Mouse (Mus musculus): ENCODE measurements around the gene Pkp3.

Pkp3 gene

DNA sequence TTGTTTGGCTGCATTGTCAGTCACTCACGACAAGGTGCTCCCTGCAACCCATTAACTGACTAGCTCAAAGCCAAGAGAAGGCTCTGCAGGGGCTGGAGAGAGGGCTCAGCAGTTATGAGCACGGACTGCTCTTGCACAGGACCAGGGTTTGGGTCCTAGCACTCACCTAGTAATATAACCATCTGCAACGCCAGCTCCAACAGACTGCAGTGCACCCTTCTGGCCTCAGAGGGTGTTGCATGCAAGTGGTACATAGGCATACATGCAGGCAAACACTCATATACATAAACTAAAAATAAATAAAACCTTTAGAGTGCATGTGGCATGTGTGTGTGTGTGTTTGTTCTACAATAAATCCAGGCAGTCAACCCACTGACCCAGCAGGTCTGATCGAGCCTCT lies 22.2 kb upstream of the Pkp3 start:
- in situ Hi-C loops (cut with MseI, MboI), result no loop called here

DNA sequence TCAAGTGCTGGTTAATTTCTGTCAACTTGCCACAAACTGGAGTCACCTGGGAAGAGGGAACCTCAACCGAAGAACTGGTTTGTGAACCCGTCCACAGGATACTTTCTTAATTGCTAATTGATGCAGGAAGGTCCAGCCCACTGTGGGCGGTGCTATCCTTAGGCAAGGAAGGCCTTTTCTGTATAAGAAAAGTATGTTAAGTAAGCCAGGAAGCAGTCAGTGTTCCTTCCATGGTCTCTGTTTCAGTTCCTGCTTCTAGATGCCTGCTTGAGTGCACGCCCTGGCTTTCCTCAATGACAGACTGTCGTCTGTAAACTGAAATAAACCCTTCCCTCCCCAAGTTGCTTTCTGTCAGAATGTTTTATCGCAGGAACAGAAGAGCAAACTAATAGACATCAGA lies 21.0 kb upstream of the Pkp3 start:
- in situ Hi-C loops (cut with MseI, MboI), result no loop called here

DNA sequence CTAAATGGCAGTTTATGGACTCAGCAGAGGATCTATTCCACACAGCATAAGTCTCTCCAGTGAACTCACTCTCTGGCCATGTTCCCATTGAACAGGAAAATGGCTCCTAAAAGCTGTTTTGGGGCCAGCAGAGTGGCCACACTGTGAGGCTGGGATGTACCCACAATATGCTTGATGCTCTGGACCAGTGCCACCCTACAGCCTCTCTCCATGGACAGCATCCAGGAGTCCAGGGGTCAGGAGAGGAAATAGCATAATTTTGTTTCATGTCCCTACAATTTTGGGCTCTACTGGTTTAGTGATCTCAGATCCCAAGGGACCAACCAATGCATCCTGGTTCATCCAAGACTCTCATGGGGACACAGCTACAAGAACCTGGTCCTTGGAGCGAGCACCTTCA lies 20.5 kb upstream of the Pkp3 start:
- in situ Hi-C loops (cut with MseI, MboI), result no loop called here

DNA sequence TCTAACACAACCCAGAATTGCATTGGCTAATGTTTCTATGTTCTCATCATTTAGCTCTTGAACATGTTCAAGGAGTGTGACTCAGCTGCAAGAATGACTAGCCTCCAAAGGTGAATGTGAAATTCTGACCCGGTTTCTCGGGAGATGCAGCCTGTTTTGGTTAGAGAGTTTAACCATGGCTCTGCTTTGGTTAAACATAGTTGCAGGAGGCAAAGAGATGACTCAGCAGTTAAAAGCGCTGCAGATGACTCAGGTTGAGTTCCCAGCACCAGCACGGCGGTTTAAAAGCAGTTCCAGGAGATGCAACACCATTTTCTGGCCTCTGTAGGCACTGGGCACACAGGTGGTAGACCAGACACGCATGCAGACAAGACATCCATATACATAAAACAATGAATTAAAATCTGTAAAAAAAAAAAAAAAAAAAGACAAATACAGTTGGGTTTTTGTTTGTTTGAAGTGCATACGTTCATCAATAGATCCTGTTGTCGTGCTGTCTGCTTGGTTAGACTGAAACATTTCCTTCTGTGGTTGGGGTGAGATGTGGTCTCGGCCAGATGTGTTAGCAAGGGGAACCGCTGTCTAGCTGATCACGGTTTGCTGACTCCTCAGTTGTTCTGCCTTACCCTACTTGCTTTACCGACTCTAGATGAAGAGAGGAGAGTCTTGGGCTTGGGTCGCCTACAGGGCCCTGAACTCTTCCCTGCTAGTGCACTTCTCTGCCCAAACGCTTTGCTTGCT lies 19.2 kb upstream of the Pkp3 start:
- in situ Hi-C loops (cut with MseI, MboI), result no loop called here

DNA sequence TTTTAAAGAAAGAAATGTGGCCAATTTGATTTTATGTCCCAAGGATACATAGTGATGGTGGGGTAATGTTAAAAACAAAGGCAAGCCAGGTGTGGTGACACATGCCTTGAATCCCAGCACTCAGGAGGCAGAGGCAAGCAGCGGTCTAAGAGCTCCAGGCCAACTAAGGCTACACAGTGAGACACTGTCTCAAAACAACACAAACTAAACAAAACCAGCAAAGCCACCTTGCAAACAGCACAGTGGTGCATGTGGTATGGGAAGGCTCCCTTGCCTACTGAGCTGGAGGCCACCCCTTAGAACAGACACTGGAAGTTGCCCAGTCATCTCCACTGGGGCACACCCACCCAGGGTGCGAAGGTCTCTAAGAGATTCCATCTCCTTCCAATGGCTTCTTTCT lies 18.1 kb upstream of the Pkp3 start:
- in situ Hi-C loops (cut with MseI, MboI), result no loop called here

DNA sequence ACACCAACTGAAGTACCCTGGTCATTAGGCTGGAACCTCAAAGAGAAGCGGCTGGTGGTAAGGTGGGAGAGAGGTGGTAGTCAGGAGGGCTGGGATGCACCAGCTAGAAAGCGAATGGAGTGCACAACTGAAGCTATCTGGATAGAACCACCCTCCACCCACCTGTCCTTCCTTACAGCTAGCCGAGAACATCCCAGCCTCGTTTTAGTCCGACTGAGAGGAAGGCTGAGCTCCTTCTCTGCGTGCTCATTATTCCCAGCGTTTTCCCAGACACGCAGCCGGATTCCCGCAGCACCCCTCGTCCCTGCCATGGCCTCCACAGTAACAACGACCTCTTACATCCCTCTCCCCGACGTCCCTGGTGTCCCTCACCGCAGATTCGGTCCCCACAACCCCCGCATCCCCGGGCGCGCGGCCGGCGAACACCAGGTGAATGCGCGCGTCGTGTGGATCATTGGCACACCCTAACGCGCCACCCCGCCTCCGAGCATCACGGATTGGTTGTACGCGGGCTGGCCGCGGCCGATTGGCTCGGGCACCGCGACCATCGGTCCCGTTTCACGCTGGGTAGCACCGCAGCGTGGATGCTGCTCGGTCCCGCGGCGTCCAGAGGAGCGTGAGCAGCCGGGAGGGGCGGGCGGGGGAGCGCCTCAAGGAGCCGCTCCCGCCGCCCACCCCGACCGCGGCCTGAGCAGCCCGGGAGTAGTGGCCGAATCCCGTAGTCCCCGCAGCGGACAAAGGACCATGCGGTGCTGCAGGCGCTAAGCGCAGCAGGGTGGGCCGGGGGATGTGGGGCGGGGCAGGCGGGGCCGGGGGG lies 17.4 kb upstream of the Pkp3 start, which contains the start of gene B4galnt4:
Gene B4galnt4, plus strand, starts transcription at position 679 of the 817 bp plus-strand sequence.
- in situ Hi-C loops (cut with MseI, MboI), result no loop called here

DNA sequence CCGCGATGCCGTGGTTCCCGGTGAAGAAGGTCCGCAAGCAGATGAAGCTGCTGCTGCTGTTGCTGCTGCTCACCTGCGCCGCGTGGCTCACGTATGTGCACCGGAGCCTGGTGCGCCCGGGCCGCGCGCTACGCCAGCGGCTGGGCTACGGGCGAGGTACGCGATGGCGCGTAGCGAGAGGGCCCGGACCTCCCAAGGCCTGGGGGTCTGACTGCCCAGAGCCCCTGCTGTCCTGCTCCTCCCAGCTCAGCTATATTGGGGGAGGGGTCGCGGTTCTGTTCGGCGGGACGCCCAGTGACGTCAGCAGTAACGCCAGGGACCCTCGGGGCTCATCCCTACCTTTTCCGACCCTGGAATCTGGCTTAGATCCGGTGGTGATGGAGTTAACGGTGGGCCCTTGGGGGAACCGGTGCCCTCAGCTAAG lies 16.7 kb upstream of the Pkp3 start:
- in situ Hi-C loops (cut with MseI, MboI), result no loop called here

DNA sequence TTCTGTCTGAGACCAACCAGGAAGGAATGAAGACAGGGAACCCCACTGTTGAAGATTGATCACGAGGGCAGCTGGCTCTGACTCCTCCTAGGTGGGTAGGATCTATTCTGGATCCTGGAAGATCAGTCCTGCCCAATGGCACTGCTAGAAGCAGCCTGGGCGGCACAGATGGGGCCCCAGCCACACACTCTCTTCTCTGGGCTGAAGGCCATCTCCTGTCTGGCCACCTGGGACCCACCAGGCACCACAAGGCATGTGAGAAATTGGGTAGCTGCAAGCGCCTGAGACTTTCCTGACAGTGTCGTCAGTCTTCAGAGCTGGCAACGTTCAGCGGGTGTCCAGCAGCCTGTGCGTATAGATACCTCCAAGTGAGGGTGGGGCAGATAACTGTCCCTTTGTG lies 15.5 kb upstream of the Pkp3 start:
- in situ Hi-C loops (cut with MseI, MboI), result no loop called here

DNA sequence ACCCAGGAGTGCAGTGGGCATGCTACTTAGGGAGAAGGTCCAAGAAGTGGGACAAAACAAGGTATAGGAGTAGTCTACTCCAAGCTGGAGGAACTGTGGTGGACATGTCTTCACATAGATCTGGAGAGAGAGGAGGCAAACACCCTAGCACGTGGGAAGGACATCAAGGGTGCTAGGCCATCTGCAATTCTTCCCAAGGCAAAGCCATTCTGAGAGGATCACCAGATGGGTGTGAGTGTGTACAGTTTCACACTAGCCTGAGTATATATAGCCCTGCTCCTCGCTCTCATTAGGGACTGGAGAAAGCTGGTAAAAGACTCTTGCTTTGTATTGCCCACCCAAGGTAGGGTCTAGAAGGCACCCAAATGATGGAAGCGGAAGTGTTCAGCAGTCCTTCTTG lies 14.7 kb upstream of the Pkp3 start:
- in situ Hi-C loops (cut with MseI, MboI), result no loop called here

DNA sequence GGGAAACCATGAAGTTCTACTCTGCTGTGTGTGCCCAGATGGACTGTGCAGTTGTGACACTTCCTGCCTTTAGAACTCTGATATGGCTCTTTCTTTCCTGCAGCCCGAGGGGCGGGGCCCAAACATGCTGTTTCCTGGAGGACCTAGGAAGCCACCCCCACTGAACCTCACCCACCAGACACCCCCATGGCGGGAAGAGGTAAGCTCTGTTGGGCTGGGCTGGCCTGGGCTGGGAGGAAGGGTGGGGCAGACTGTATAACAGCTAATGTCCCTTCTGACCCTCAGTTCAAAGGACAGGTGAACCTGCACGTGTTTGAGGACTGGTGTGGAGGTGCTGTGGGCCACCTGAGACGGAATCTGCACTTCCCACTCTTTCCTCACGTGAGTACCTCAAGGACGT lies 13.8 kb upstream of the Pkp3 start:
- in situ Hi-C loops (cut with MseI, MboI), result no loop called here

DNA sequence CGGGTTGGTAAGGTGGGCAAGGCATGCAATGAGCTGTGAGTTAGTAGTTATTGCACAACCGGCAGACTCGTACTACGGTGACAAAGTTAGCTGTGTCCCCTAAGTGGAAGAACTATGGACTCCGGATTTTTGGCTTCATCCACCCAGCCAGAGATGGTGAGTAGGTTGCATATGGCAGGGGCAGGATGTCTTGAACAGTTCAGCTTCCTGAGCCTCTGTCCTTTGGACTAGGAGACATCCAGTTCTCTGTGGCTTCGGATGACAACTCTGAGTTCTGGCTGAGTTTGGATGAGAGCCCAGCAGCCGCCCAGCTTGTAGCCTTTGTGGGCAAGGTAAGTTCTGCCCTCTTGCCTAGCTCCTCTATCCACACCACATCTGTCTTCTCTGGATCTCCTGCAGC lies 13.4 kb upstream of the Pkp3 start:
- in situ Hi-C loops (cut with MseI, MboI), result no loop called here

DNA sequence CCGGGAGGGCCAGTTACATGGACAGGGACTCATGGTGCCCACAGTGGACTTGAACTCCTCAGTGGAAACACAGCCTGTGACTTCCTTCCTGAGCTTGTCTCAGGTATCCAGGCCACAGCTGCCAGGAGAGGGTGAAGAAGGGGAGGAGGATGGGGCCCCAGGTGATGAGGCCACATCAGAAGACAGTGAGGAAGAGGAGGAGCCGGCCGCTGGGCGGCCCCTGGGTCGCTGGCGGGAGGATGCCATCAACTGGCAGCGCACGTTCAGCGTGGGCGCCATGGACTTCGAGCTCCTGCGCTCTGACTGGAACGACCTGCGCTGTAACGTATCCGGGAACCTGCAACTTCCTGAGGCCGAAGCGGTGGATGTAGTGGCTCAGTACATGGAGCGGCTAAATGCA lies 9.7 kb upstream of the Pkp3 start:
- in situ Hi-C loops (cut with MseI, MboI), result no loop called here

DNA sequence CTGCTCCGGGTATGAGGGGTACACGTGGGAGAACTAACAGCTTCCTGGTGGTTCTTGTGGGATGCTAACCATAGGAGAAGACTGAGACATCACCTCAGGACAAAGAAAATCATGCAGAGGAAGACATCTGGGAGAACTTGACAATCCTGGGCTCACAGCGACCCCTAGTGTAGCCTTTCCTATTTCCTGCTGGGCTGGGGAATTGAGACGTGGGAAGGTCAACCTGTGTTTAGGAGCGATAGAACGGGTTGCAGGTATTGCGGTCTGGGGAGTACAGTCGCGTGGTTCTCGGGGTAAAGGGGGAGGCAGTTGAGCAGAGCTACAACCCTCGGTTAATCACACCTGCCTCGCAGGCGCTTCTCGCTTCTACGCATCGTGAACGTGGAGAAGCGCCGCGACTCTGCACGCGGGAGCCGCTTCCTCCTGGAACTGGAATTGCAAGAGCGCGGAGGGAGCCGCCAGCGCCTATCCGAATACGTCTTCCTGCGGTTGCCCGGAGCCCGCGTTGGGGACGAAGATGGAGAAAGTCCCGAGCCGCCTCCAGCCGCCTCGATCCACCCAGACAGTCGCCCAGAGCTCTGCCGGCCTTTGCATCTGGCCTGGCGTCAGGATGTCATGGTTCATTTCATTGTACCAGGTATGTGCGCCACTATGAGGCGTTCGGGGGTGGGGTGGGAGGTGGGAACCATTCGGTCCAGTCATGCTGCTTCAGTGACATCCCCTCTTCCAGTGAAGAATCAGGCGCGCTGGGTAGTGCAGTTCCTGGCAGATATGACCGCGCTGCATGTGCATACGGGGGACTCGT lies 7.8 kb upstream of the Pkp3 start:
- in situ Hi-C loops (cut with MseI, MboI), result no loop called here

DNA sequence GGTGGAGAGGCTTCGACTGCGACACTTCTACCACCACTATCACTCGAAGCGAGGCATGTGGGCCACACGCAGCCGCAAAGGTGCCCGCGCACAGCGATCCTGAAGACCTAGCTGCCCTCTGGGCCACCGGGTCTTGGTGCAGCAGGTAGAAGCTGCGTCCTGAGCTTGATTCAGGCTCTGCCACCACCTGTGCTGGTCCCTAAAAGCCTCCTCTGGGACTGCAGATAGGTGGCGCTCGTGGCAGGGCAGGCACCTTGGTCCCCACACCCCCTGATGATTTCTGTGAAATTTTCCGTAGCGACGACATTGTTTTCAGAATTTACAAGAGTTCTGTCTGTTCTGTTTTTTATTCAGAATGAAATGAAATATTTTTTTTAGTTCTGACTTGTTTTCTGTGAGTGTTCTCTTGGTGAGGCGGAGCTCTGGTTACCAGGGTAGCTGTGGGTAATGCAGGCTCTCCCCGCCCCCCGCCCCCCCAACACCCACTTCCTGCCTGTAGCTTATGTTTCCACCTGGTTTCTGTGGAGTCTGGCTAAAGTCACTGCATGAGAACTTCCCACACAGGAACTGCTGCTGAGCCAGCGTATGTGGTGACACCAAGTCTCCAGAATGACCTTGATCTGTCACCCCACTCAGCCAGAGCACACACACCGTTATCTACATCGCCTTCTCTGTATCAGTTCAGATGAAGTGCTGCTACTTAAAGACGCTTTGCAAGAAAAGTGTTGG lies 5.8 kb upstream of the Pkp3 start:
- in situ Hi-C loops (cut with MseI, MboI), result no loop called here

DNA sequence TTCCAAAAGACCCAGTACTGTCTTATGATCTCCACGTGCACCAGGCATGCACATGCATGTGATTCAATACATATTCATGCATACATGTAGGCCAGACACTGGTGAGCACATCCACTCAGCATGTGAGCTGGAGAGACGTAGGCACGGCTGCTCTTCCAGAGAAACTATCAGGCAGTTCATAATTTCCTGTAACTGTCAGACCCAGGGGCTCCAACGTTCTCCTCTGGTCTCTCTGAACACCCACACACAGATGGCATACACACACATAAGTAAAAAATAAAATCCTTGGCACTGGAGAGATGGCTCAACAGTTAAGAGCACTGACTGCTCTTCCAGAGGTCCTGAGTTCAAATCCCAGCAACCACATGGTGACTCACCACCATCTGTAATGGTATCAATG lies 4.2 kb upstream of the Pkp3 start:
- in situ Hi-C loops (cut with MseI, MboI), result no loop called here

DNA sequence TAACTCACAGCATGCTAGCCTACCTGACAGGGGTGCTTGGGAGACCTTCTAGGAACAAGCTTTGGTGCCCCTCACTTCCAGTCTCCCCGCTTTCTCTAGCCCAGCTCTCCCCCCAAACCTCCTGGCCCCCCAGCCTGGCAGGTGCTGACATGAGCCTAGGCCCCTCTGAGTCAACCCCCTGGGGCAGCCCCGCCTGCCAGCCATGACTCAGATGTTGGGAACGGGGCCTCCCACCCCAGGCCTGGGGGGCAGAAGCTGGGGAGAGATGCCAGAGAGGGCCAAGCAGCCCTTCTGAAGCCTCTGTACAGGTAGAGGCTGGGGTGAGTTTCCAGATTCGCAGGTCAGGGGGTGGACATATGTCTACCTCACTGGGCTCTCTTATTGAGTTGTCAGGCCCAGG lies 858 bp downstream of the Pkp3 start:
- in situ Hi-C loops (cut with MseI, MboI), result no loop called here

DNA sequence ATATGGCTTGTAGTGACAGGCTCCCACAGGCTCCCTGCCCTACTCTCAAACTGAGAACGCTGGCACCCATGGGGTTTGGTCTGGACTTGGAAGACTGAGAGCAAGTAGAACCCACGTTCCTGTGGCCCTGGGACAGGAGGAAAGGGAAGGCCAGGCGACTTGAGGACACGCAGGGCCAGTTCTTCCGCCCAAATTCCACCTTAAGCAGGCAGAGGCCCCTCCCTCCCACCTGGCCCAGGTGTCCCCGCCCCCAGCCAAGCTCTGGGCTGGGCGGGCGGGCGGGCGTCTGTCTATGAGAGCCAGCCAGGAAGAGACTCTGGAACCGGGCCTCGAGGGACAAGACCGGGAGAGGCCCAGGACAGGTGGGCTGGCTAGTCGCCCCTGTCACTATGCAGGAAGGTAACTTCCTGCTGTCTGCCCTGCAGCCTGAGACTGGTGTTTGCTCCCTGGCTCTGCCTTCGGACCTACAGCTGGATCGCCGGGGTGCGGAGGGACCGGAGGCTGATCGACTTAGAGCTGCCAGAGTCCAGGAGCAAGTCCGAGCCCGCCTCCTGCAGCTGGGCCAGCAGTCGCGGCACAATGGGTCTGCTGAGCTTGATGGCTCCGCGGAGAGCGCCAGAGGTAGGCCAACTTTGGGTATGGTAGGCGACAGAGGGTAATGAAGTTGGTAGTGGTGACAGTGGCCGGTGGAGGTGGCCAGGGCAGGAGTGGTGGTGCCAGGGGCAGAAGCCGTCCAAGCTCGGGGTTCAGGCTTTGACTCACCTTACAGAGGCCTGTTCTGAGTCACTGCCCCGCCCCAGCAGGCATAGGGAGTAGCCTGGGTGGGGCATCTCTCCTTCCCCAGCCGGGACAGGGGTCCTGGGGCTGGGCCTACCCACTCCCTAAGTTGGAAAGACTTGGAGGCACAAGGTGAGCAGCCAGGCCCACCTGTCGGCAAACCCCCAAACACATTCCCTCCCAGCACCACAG lies 1.7 kb downstream of the Pkp3 start:
- in situ Hi-C loops (cut with MseI, MboI), result no loop called here

DNA sequence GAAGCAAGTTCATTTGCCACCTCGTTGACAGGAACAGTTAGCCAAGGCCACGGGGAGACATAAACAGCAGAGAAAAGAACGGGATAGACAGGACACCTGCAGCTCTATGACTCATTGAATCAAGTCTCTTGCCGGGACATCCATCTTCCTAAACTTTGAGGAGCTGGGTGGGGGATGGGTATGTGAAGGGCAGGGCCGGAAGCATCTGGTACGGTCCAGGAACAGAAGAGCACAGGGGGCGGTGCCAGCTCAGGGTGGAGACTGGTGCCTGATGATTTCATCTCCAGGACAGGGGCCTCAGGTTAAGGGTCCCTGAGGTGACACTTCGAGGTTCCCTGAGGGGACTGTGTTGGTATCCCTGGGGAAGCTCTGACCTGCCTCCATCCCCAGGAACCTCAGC lies 9.9 kb downstream of the Pkp3 start:
- in situ Hi-C loops (cut with MseI, MboI), result no loop called here

DNA sequence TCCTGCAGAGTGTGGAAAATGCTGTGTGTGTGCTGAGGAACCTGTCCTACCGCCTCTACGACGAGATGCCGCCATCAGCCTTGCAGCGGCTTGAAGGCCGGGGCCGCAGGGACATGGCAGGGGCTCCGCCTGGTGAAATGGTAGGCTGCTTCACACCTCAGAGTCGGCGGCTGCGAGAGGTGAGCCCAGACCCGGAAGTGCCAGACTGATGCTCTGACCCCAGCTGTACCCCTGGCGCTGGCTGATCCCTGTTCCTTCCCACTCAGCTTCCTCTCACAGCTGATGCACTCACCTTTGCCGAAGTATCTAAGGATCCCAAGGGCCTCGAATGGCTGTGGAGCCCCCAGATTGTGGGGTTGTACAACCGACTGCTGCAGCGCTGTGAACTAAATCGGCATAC lies 10.5 kb downstream of the Pkp3 start:
- in situ Hi-C loops (cut with MseI, MboI), result no loop called here

DNA sequence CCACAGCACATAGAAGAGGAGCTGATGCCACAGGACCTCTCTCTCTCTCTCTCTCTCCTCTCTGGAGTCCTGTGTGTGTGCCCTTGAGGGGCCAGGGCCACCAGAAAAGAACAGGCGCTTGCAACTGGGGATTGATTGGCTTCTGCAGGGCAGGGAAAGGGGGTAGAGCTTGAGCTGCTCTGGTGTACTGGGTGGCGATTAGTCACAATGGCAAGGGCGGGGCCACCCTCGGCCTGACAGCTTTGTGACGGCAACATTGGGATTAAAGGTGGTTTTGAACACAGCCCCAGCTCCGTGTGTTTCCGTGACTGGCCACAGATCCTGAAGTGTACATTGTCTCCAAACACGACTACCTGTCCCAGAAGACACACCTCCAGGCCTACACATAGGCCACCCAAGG lies 12.2 kb downstream of the Pkp3 start:
- in situ Hi-C loops (cut with MseI, MboI), result loop anchor here (5.0 kb wide), 1 partner anchor 87 kb away; no protein-coding TSS in a partner anchor
